Mouse (Mus musculus) adrenal gland, postnatal 10 days (tissue): Measurements from ENCODE around the gene Zfp663. TPM values are rescaled to one million over a fixed set of nuclear protein-coding genes. Genes with fewer than 3 reads are reported as not detected.

Experiments used
- DNase-seq: peaks from one replicate; pipeline ENCODE4 v3.0.0; 2021; ENCODE audit warnings: mixed read lengths
- long read RNA-seq, 2 experiments: library from polyadenylated mRNA; stranded (forward); transcript quantifications; one replicate each; pipeline ENCODE4 v2.0.0; 2021
- total RNA-seq, 2 experiments: library from RNA; stranded (reverse); gene quantifications; 2 replicates each; pipeline ENCODE4 v1.2.3; 2021

The Zfp663 gene
- not detected for total RNA-seq
- long read RNA-seq, experiment 1 = 0 reads
- long read RNA-seq, experiment 2 = 0 reads

DNA sequence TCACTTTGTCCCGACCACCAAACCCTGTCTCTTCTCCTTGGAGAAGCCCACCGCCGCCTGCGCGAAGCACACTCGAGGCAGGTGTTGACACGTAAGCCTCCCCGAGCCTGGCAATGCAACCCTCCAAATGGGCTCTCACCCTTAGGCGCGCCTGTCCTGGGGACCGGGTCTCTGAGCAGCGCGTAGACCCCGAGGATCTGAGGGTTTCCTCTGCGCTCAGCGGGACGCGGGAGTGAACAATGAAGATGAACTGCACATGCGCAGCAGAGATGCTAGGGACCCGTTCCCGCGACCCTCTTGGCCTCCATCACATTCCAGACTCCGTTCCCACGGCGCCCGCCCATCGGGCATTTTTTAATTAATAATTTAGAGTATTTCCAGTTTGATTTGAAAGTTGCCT is at the start of gene Zfp663:
Gene Zfp663 (minus strand): TSS at position 234 of the 400 bp plus-strand sequence.
- DNase-seq = no peak

GRCm38 (mm10) chr2:165417291-165417690 is 48.8 kb upstream of the Zfp663 start:
- peak; percentile 81 for DNase-seq

DNA sequence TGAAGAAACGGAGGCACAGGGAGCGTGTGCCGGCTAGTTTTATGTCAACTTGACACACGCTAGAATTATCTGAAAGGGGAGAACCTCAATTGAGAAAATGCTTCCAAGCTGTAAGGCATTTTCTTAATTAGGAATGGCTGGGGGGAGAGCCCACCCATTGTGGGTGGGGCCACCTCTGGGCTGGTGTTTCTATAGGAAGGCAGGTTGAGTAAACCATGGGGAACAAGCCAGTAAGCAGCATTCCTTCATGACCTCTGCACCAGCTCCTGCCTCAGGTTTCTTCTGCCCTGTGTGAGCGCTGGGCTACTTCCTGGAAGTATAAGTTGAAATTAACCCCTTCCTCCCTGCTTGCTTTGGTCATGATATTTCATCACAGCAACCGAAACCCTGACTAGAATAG is 47.3 kb upstream of the Zfp663 start:
- DNase-seq = no peak

- no peak for DNase-seq
Measured at GRCm38 (mm10) chr2:165415141-165415721, 46.7 kb upstream of the Zfp663 start.

GRCm38 (mm10) chr2:165414321-165414720 is 45.8 kb upstream of the Zfp663 start:
- DNase-seq = no peak

- no peak for DNase-seq
Measured at GRCm38 (mm10) chr2:165413884-165414283, 45.4 kb upstream of the Zfp663 start.

- peak; percentile 90 for DNase-seq
Measured at GRCm38 (mm10) chr2:165407700-165408301, 39.3 kb upstream of the Zfp663 start.

DNA sequence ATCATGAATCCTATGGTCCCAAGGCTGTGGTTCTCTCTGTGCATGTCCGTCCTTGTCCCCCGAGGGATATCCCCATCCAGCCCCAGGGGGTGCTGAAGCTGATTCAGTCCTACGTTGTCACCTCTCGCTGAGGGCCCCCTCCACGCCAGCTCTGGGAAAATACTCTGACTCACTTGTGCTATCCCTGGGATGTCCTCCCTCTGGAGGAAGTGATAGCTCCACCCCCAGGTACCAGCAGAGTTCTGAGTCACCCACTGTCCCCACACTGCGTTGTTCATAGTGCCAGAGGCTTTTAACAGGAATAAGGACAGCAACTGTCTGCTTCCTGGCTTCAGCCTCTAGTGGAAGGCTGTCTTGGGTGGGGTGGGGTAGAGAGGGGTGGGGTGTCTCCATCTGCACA is 36.8 kb upstream of the Zfp663 start:
- peak; percentile 67 for DNase-seq

DNA sequence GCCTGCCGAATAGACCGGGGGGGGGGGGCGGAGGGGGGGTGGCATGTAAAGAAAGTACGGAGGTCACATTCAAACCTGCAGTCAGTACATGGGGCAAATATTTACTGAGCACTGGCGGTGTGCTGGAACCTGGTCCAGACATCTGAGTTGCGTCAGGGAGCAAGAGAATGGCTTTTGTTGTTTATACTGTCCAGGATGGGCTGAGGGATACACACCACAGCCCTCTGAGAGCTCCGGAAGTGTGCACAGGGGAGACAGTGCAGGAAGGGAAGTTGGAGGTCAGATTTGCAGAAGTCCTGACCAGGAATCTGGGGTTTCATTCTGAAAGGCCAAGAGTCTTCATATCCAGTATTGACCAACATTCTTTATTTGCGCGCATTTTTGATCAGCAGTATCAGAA is 36.4 kb upstream of the Zfp663 start:
- no peak for DNase-seq

- no peak for DNase-seq
Measured at GRCm38 (mm10) chr2:165398164-165398785, 29.7 kb upstream of the Zfp663 start.

DNA sequence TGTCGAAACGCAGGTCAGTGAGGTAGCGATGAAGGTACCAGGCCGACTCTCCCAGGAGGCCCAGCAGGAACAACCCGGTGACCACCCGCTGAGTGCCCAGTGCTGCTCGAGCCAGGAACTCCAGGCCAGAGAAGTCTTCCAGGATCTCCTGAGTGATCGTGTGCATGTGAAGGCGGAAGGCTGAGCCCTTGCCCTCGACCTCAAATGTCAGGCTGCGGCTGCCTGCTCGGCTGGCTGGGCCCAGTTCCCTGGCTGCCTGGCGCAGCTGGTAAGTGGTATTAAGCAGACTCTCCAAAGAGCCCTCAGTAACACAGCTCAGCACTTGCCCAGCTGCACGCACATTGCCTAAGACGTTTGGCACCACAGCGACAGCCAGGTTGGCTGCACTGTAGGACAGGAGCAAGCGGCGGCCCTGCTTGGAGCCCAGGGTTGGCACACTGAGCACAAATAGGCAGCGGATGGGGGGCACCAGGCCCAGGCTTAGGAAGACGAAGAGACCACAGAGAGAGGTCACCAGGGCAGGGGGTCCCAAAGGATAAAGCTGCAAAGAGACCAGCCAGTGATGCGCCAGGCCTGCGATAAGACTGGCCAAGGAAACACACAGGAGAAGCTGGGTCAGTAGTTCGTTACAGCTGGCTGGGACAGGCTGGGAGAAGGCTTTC is 29.1 kb upstream of the Zfp663 start:
- DNase-seq = peak; percentile 51

DNA sequence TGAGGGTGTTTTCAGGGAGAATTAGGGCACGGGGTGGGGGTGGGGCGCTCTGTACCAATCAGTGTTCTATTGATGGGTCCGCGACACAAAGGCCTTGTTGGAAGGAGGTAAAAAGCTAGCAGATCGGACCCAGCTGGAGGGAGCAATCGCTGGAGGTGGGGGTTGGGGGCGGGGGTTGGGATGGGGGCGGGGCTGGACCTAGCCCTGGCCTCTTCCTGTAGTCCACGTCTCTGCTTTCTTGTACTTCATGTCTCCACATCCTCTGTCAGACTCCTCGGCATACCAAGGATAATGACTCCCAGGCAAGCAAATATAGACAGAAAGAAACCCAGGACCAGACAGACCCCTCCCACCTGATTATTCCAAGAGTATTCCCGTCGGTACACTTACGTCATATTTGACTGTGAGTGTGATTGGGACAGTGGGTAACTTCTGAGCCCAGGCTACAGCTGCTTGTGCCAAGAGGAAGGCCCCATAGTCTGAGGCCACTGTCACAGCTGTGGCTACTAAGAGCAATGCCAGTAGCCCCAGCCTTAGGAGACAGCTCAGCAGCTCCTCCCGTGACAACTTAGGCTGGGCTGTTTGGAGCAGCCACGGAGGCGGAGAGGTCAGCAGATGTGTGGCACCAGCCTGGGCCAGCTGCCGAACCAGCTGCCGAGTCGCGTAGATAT is 28.4 kb upstream of the Zfp663 start:
- DNase-seq = peak; percentile 45

- no peak for DNase-seq
Measured at GRCm38 (mm10) chr2:165392156-165392555, 23.6 kb upstream of the Zfp663 start.

- DNase-seq = peak; percentile 60
Measured at GRCm38 (mm10) chr2:165391561-165391960, 23.0 kb upstream of the Zfp663 start.

DNA sequence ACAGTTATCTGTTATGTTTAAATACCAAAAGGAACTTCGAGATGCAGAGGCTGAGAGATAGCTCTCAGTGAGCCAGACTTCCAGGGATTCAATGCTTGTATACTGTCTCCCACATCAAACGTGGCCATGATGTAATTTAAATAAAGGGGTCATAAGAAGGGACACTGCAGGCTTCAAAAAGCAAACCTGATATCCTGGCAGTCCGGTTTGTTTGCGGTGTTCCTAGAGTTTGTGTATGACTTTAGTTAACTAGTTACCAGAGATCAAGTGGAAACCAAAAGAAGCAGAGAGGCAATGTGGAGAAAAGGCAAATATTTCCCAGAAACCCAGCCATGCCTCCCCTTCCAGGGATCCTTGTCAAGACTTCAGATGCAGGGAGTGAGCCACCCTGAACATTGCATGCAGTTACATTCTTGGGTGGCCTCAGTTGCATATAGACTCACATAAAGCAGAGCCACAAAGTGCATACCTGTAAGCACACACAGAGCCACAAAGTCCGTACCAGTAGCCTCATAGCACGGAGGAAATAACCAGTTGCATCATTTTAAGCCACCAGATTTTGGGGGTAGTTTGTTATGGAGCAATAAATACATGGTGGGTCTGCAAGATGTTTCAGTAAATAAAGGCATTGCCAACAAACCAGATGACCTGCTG is 20.9 kb upstream of the Zfp663 start:
- DNase-seq = no peak

DNA sequence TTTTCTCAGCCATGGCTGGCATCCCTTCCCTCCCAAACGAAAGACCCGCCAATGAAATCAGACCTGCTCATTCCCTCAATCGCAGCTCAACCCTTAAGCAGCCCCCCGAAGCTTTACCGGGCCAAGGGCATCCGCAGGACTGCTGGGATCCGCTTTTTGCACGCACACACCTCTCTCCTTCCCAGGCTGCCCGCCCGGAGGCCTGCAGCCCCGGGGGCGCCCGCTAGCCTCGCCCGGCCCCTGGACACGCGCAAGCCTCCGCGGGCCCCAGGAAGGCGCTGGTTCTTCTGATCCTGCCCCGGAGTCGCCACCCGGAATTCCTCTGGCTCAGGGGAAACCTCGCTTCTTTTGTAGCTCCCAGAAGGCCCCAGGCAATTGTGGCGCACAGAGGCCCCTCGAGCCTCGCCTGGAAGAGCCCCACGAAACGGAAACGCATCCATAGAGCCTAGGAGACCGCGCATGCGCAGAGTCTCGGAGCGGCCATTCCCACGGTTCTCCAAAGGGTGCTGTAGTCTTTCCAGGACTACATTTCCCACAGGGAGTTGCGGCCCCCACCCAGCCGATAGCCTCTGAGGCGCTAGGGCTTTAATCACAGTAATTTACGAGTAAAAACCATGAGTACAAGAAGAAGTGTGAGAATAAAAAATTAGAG is 19.4 kb upstream of the Zfp663 start, which contains the start of gene Zfp334:
Gene Zfp334 (minus strand): TSS at position 416 of the 652 bp plus-strand sequence.
- peak; percentile 96 for DNase-seq

GRCm38 (mm10) chr2:165387370-165387769 is 18.8 kb upstream of the Zfp663 start:
- DNase-seq = no peak

DNA sequence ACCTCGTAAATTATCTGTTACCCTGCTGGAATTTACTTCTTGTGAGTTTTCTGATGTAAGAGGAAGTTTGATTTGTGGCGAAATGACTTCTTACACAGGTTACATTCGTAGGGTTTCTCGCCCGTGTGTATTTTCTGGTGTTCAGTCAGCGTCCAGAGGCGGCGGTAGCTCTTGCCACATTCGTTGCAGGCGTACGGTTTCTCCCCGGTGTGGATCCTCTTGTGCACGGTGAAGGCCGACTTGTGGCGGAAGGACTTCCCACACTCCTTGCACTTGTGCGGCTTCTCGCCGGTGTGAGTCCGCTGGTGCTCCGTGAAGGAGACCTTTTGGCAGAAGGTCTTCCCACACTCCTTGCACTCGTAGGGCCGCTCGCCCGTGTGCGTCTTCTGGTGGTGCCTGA is 11.5 kb upstream of the Zfp663 start:
- DNase-seq = no peak

DNA sequence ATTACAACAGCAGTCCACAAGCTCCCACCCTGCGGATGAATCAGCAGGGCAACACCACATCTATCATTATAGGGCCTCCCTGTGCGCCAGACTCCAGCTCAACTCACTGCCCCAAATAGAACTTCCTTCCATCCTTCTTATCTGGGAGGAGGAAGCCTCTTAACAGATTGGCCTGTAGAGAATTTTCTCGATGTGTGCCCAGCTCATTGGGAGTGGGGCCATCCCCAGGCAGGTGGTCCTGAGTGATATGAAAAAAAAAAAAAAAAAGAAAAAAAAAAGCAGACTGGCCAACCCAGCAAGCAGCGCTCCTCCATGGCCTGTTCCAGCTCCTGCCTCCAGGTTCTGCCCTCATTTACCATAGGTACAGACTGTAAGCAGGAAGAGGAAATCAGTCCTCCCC is 7.5 kb upstream of the Zfp663 start:
- no peak for DNase-seq

- DNase-seq = no peak
Measured at GRCm38 (mm10) chr2:165375478-165375877, 6.9 kb upstream of the Zfp663 start.

DNA sequence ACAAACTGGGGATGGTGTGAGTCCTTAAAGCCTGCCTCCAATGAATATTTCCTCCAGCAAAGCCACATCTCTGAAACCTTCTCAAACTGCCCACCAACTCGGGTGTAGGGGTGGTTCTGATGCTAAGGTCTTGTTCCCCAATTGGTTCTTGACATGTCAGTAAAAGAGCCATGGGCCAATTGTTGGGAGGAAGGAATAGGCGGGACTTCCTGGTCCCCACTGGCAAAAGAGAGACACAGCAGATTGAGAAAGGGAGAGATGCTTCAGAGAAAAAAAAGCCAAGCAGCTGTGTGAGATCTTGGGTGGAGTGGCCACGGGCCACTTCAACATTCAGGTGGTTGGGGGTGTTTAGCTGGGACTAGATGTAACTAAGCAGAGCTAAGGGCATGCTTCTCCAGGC is 2.5 kb upstream of the Zfp663 start:
- no peak for DNase-seq

GRCm38 (mm10) chr2:165370348-165370747 is 1.8 kb upstream of the Zfp663 start:
- no peak for DNase-seq
